ENCODE assay signal across 13 mouse cellular contexts in the genomic region with DNA sequence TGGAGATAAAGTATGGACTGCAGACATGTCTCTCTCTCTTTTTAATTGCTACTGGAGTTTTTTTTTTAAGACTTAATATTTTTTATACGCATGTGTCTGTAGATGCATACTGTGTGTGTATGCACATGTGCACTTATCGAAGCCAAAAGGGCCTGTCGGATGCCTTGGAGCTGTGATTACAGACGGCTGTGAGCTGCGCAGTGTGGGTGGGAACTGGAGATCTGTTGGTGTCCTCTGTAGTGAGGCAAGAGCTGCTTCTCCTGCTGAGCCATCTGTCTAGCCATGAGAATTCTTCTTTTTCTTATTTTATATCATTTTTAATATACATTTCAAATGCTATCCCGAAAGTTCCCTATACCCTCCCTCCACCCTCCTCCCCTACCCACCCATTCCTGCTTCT. TPM values are rescaled to one million over a fixed set of nuclear protein-coding genes. Genes with fewer than 3 reads are reported as not detected.
DNase-seq lines count a peak whose midpoint lies in the region.
"Had no signal": no experiment of that assay in that cellular context is flagged by ENCODE, and none has a peak within 500 bp of the region (broad histone marks: within the 10 kb centered on the region; RNA-seq: fewer than 3 reads in every experiment).

No protein-coding gene starts in this region.

- intact Hi-C loops in left cerebral cortex, postnatal 4 days (cut with DNase I) = no loop called here

- peak; percentile 51 for DNase-seq in left cerebral cortex, adult 11 months (ENCODE audit: low spot score)
- DNase-seq in left cerebral cortex, postnatal 4 days = no peak
- peak; percentile 26 to 30 for DNase-seq in frontal cortex, postnatal 10 days (ENCODE audit: low spot score in 2 of 2)
- DNase-seq in layer of hippocampus, postnatal 14 days (ENCODE audit: low spot score in 2 of 2) = peak; percentile 46 to 77
- DNase-seq in right cerebral cortex, postnatal 14 days = peak; percentile 28
- DNase-seq in neural tube, embryonic 10.5 days (ENCODE audit: extremely low spot score, low spot score) = no peak
- no peak for DNase-seq in gastrocnemius, postnatal 10 days
- DNase-seq in thymus, postnatal 14 days = no peak
- DNase-seq: adrenal gland, postnatal 14 days; cerebellum, postnatal 14 days; gastrocnemius, postnatal 36 days; kidney, postnatal 25 days; lung, adult 18-20 months had no signal

RNA-seq across cellular contexts. Expression of a gene that starts 37.4 kb away (rescaled TPM):
- 10 to 100 TPM; 58.9 to 68.2 TPM for total RNA-seq in left cerebral cortex, postnatal 4 days (2021)
- 10 to 100 TPM; 40.8 to 42.2 TPM for total RNA-seq in layer of hippocampus, postnatal 14 days (2021)
- 10 to 100 TPM; 15.2 to 15.4 TPM for total RNA-seq in gastrocnemius, postnatal 10 days (2021)

Comparison
In these comparisons a context has a peak if more than half of its experiments do, and no peak if none do; other contexts are left out.
1. DNase-seq: peak in left cerebral cortex, adult 11 months (single experiment), frontal cortex, postnatal 10 days (2 of 2), layer of hippocampus, postnatal 14 days (2 of 2) and right cerebral cortex, postnatal 14 days (single experiment); none in left cerebral cortex, postnatal 4 days (single experiment), neural tube, embryonic 10.5 days (single experiment), gastrocnemius, postnatal 10 days (single experiment) and thymus, postnatal 14 days (single experiment).